Mouse (Mus musculus) CH12.LX (cell line): Measurements from ENCODE around the gene Cry2. TPM values are rescaled to one million over a fixed set of nuclear protein-coding genes. Genes with fewer than 3 reads are reported as not detected.

Experiments used
- DNase-seq: peaks from one replicate; pipeline ENCODE4 v3.0.0-alpha.2; 2013; ENCODE audit errors: extremely low read depth
- H3K27ac ChIP-seq: 2 replicates; pipeline ENCODE4 v1.5.1; 2012; ENCODE audit warnings: low read depth, mild to moderate bottlenecking, control low read depth, moderate library complexity; ENCODE audit not compliant: insufficient read depth
- H3K27me3 ChIP-seq: replicated peaks from 2 replicates; pipeline ENCODE3; 2012; ENCODE audit warnings: inconsistent platforms
- H3K36me3 ChIP-seq, 2 experiments: replicated peaks in 1 of 2; 2 replicates each; pipeline versions ENCODE3 to v1.6.1; 2012; ENCODE audit warnings: inconsistent platforms in 1 of 2, low read length in 1 of 2, mild to moderate bottlenecking in 1 of 2, mixed read lengths in 1 of 2, moderate library complexity in 1 of 2; ENCODE audit not compliant: control insufficient read depth in 1 of 2, insufficient read depth in 1 of 2
- H3K4me1 ChIP-seq, 2 experiments: 2 replicates each; pipeline ENCODE4 v1.6.1; 2012; ENCODE audit warnings: inconsistent platforms in 1 of 2, moderate library complexity in 1 of 2; ENCODE audit not compliant: insufficient read depth in 2 of 2, control insufficient read depth in 1 of 2
- H3K4me2 ChIP-seq: 2 replicates; pipeline ENCODE4 v1.6.1; 2012; ENCODE audit warnings: low read depth, mild to moderate bottlenecking, control low read depth; ENCODE audit not compliant: poor library complexity, insufficient read depth, severe bottlenecking
- H3K4me3 ChIP-seq, 3 experiments: fragments of 150-350 bp in 1 of 3; sonication (generic) in 1 of 3; replicated peaks in 1 of 3; 2 replicates each; pipeline versions ENCODE3 to v1.5.1; 2011 to 2012; ENCODE audit warnings: low read depth in 2 of 3, low read length in 2 of 3, mild to moderate bottlenecking in 2 of 3, moderate library complexity in 2 of 3, control low read depth in 1 of 3, improper control_type of control experiment in 1 of 3, inconsistent platforms in 1 of 3, mixed read lengths in 1 of 3; ENCODE audit not compliant: poor library complexity in 1 of 3
- H3K79me2 ChIP-seq: replicated peaks from 2 replicates; pipeline ENCODE4 v1.6.1; 2012; ENCODE audit warnings: mild to moderate bottlenecking, moderate library complexity; ENCODE audit not compliant: control insufficient read depth, poor library complexity, insufficient read depth, severe bottlenecking; ENCODE audit errors: extremely low read depth
- H3K9ac ChIP-seq: 2 replicates; pipeline ENCODE4 v1.6.1; 2012; ENCODE audit warnings: low read depth, mild to moderate bottlenecking, control low read depth, moderate library complexity; ENCODE audit not compliant: insufficient read depth
- H3K9me3 ChIP-seq: replicated peaks from 2 replicates; pipeline ENCODE3; 2012; ENCODE audit warnings: low read length, inconsistent platforms, mixed read lengths
- BHLHE40 ChIP-seq: IDR thresholded peaks from 2 replicates; pipeline ENCODE4 v1.6.1; 2011; ENCODE audit warnings: mild to moderate bottlenecking, low read depth, low read length, improper control_type of control experiment
- CHD1 ChIP-seq: IDR thresholded peaks from 2 replicates; pipeline ENCODE4 v1.6.1; 2012; ENCODE audit warnings: low read depth, low read length, improper control_type of control experiment, inconsistent platforms
- CHD2 ChIP-seq: IDR thresholded peaks from 2 replicates; pipeline ENCODE4 v1.6.1; 2011; ENCODE audit warnings: low read length, improper control_type of control experiment
- ELF1 ChIP-seq: IDR thresholded peaks from 2 replicates; pipeline ENCODE4 v1.6.1; 2014; ENCODE audit warnings: low read depth, mild to moderate bottlenecking, inconsistent platforms, low read length, improper control_type of control experiment
- EP300 ChIP-seq: IDR thresholded peaks from 2 replicates; pipeline ENCODE4 v1.6.1; 2011; ENCODE audit warnings: low read length, improper control_type of control experiment
- GABPA ChIP-seq: IDR thresholded peaks from 2 replicates; pipeline ENCODE4 v1.6.1; 2012; ENCODE audit warnings: low read depth, low read length, improper control_type of control experiment, inconsistent platforms; ENCODE audit not compliant: insufficient replicate concordance
- IRF4 ChIP-seq: IDR thresholded peaks from 2 replicates; pipeline ENCODE4 v1.6.1; 2014; ENCODE audit warnings: low read depth, mild to moderate bottlenecking, inconsistent platforms, low read length, improper control_type of control experiment
- KAT2A ChIP-seq: IDR thresholded peaks from 2 replicates; pipeline ENCODE4 v1.6.1; 2012; ENCODE audit warnings: low read length, improper control_type of control experiment, inconsistent platforms; ENCODE audit not compliant: insufficient replicate concordance
- MAFK ChIP-seq: IDR thresholded peaks from 2 replicates; pipeline ENCODE4 v1.6.1; 2011; ENCODE audit warnings: low read length, improper control_type of control experiment; ENCODE audit not compliant: insufficient replicate concordance
- MAX ChIP-seq: IDR thresholded peaks from 2 replicates; pipeline ENCODE4 v1.6.1; 2011; ENCODE audit warnings: low read length, improper control_type of control experiment
- MAZ ChIP-seq: IDR thresholded peaks from 2 replicates; pipeline ENCODE4 v1.6.1; 2012; ENCODE audit warnings: low read depth, mild to moderate bottlenecking, inconsistent platforms, low read length, improper control_type of control experiment, moderate library complexity
- MEF2A ChIP-seq: IDR thresholded peaks from 2 replicates; pipeline ENCODE4 v1.6.1; 2014; ENCODE audit warnings: low read depth, mild to moderate bottlenecking, inconsistent platforms, low read length, improper control_type of control experiment, borderline replicate concordance
- NELFE ChIP-seq: IDR thresholded peaks from 2 replicates; pipeline ENCODE4 v1.6.1; 2011; ENCODE audit warnings: low read depth, low read length, improper control_type of control experiment
- NRF1 ChIP-seq: IDR thresholded peaks from 2 replicates; pipeline ENCODE4 v1.6.1; 2014; ENCODE audit warnings: low read depth, mild to moderate bottlenecking, inconsistent platforms, low read length, improper control_type of control experiment, moderate library complexity
- POLR2AphosphoS2 ChIP-seq: IDR thresholded peaks from 2 replicates; pipeline ENCODE4 v1.6.1; 2011; ENCODE audit warnings: low read depth, low read length, improper control_type of control experiment
- RAD21 ChIP-seq: IDR thresholded peaks from 2 replicates; pipeline ENCODE4 v1.6.1; 2011; ENCODE audit warnings: low read depth, mild to moderate bottlenecking, low read length, improper control_type of control experiment, moderate library complexity
- SIN3A ChIP-seq: IDR thresholded peaks from 2 replicates; pipeline ENCODE4 v1.6.1; 2012; ENCODE audit warnings: low read length, improper control_type of control experiment, inconsistent platforms
- SMC3 ChIP-seq: IDR thresholded peaks from 2 replicates; pipeline ENCODE4 v1.6.1; 2011; ENCODE audit warnings: low read depth, low read length, improper control_type of control experiment
- TBP ChIP-seq: conservative IDR thresholded peaks from 2 replicates; pipeline ENCODE4 v1.6.1; 2011; ENCODE audit warnings: low read depth, low read length, improper control_type of control experiment
- UBTF ChIP-seq: IDR thresholded peaks from 2 replicates; pipeline ENCODE4 v1.6.1; 2012; ENCODE audit warnings: low read depth, mild to moderate bottlenecking, inconsistent platforms, low read length, improper control_type of control experiment, moderate library complexity
- ZNF384 ChIP-seq: IDR thresholded peaks from 2 replicates; pipeline ENCODE4 v1.6.1; 2012; ENCODE audit warnings: low read depth, low read length, improper control_type of control experiment, inconsistent platforms
- dilution Hi-C: fragments of 300-500 bp; cut with MboI; formaldehyde crosslinking; loops from 2 replicates; pipeline ENCODE4 v1.14.3; 2020; ENCODE audit warnings: low sequenced_read_pairs; ENCODE audit not compliant: extremely low pct_unique_long_range_greater_than_20kb, extremely low pct_ligation_motif_present
- in situ Hi-C: fragments of 300-500 bp; cut with MboI; formaldehyde crosslinking; loops from 3 replicates; pipeline ENCODE4 v1.14.3; 2019; ENCODE audit warnings: low sequenced_read_pairs, low pct_ligation_motif_present, low pct_unique_long_range_greater_than_20kb, mixed read lengths
- polyA plus RNA-seq: library from polyadenylated mRNA; unstranded; fragments of >175 nt; gene quantifications from 2 replicates; pipeline ENCODE4 v1.2.1, GENCODE M21; 2012; ENCODE audit warnings: low read depth; ENCODE audit not compliant: insufficient read length
- total RNA-seq, 2 experiments: library from RNA; depleted of rRNA; stranded (reverse); fragments of 300-350 nt in 1 of 2; fragments of >200 nt in 1 of 2; gene quantifications; 2 replicates each; pipeline ENCODE4 v1.2.3; 2012 to 2014

The Cry2 gene
- total and polyA plus RNA-seq, 3 experiments: 4.3 to 15.9 (median 12.7) TPM

- H3K27me3 ChIP-seq: no peaks in the 10 kb centered on the region
- no peak overlapping the region for H3K9ac ChIP-seq
- no peak overlapping the region for H3K4me3 ChIP-seq
- peaks cover 47 to 91% of the 10 kb centered on the region in 2 experiments for H3K36me3 ChIP-seq
- dilution Hi-C loops (no loop called here), in situ Hi-C loops (no loop called here)
- peaks cover 51% of the 10 kb centered on the region for H3K79me2 ChIP-seq
- no peak overlapping the region for H3K27ac ChIP-seq
- H3K9me3 ChIP-seq: no peaks in the 10 kb centered on the region
- no peak for DNase-seq
- H3K4me2 ChIP-seq: no peak overlapping the region
- TF ChIP-seq TBP: no peak
- TF ChIP-seq MAZ: no peak
- no peak for TF ChIP-seq MAFK
- no peak for TF ChIP-seq MAX
- no peak for TF ChIP-seq ZNF384
- no peak for TF ChIP-seq ELF1
- TF ChIP-seq EP300: no peak
- no peak for TF ChIP-seq UBTF
- TF ChIP-seq MEF2A: no peak
- no peak for TF ChIP-seq GABPA
- no peak for TF ChIP-seq IRF4
- no peak for TF ChIP-seq POLR2AphosphoS2
- no peak for TF ChIP-seq BHLHE40
- H3K4me1 ChIP-seq: peaks cover 11 to 55% of the 10 kb centered on the region in 2 experiments
Observed at GRCm38 (mm10) chr2:92427882-92428281, 6.0 kb downstream of the Cry2 start.

GRCm38 (mm10) chr2:92426426-92426825 is 7.4 kb downstream of the Cry2 start:
- Histone ChIP-seq H3K27ac (no peak overlapping the region), H3K9ac (no peak overlapping the region), H3K36me3 (peaks cover 62 to 98% of the 10 kb centered on the region in 2 experiments), H3K9me3 (no peaks in the 10 kb centered on the region), H3K4me1 (peaks cover 6 to 45% of the 10 kb centered on the region in 2 experiments), H3K4me2 (no peak overlapping the region), H3K4me3 (no peak overlapping the region), H3K27me3 (no peaks in the 10 kb centered on the region), H3K79me2 (peaks cover 37% of the 10 kb centered on the region)
- dilution Hi-C loops (no loop called here), in situ Hi-C loops (no loop called here)
- no peak for TF ChIP-seq NELFE
- TF ChIP-seq NRF1: no peak
- no peak for TF ChIP-seq RAD21
- no peak for TF ChIP-seq CHD1
- TF ChIP-seq SIN3A: no peak
- no peak for TF ChIP-seq CHD2
- TF ChIP-seq ZNF384: no peak
- TF ChIP-seq GABPA: no peak
- no peak for TF ChIP-seq POLR2AphosphoS2
- TF ChIP-seq TBP: no peak
- no peak for TF ChIP-seq SMC3
- no peak for TF ChIP-seq KAT2A
- no peak for DNase-seq
